Comparison of ENCODE assay signal across 18 mouse cellular contexts in the genomic region with DNA sequence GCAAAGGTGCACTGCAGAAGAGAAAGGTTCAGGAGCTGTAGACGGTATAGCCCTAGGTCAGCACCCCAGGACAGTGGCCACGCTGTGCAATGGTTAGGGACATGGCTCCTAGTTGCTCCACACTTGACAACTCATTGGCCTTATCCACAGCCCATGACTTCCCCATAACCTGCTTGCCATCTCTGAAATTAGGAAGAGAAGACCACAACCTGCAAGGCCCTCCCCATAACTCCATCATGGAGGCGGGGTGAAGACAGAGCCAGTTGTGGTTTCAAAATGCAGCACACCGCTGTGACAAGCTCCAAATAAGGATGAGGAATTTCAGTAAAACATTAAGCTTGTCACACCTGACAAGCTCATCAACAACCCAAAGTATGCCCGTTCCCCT. TPM values are rescaled to one million over a fixed set of nuclear protein-coding genes. Genes with fewer than 3 reads are reported as not detected.
DNase-seq lines count a peak whose midpoint lies in the region; ATAC-seq and TF ChIP-seq lines count a peak whose summit lies in the region.
"Had no signal": no experiment of that assay in that cellular context is flagged by ENCODE, and none has a peak within 500 bp of the region (broad histone marks: within the 10 kb centered on the region; RNA-seq: fewer than 3 reads in every experiment).

No protein-coding gene starts in this region.

- H3K36me3 ChIP-seq in liver, postnatal 0 days (replicated peaks; ENCODE audit: insufficient read depth, low read length), result no peaks in the 10 kb centered on the region
- no peaks in the 10 kb centered on the region for H3K36me3 ChIP-seq in liver, embryonic 12.5 days
- H3K36me3 ChIP-seq: embryonic facial prominence, embryonic 12.5 days; forebrain, embryonic 15.5 days; G1E; heart, embryonic 12.5 days; hindbrain, embryonic 12.5 days had no signal

- no peak overlapping the region for H3K4me2 ChIP-seq in liver, postnatal 0 days (ENCODE audit: low read depth, low read length)
- H3K4me2 ChIP-seq in liver, embryonic 12.5 days, result no peak overlapping the region
- H3K4me2 ChIP-seq: embryonic facial prominence, embryonic 12.5 days; forebrain, embryonic 15.5 days; heart, embryonic 12.5 days; hindbrain, embryonic 12.5 days had no signal

- no peaks in the 10 kb centered on the region for H3K27me3 ChIP-seq in liver, postnatal 0 days (ENCODE audit: insufficient read depth, low read length)
- peaks cover 32% of the 10 kb centered on the region for H3K27me3 ChIP-seq in liver, embryonic 12.5 days (replicated peaks)
- H3K27me3 ChIP-seq: embryonic facial prominence, embryonic 12.5 days; forebrain, embryonic 15.5 days; heart, embryonic 12.5 days; hindbrain, embryonic 12.5 days had no signal

- TF ChIP-seq CTCF in liver, postnatal 0 days (IDR thresholded peaks at IDR 0.05; ENCODE audit: low read depth), result no peak
- TF ChIP-seq CTCF in bone marrow, adult 2 months (IDR thresholded peaks at IDR 0.05; ENCODE audit: control insufficient read depth, insufficient read depth, low read length), result no peak

- no peak for TF ChIP-seq POLR2A in bone marrow, adult 2 months (IDR thresholded peaks at IDR 0.05; ENCODE audit: borderline replicate concordance, control insufficient read depth, low read depth, low read length)

- no peak for TF ChIP-seq EP300 in liver, postnatal 0 days (IDR thresholded peaks at IDR 0.05; ENCODE audit: low read depth)

- no peaks in the 10 kb centered on the region for H3K4me1 ChIP-seq in liver, postnatal 0 days (ENCODE audit: insufficient read depth)
- H3K4me1 ChIP-seq in liver, embryonic 12.5 days, result no peaks in the 10 kb centered on the region
- H3K4me1 ChIP-seq in bone marrow, adult 2 months (ENCODE audit: control insufficient read depth, insufficient read depth, low read length), result peaks cover 5% of the 10 kb centered on the region
- H3K4me1 ChIP-seq: embryonic facial prominence, embryonic 12.5 days; forebrain, embryonic 15.5 days; heart, embryonic 12.5 days; hindbrain, embryonic 12.5 days had no signal

- ATAC-seq in liver, postnatal 0 days, result 0 out of 2 replicates have a peak, but pooled peaks have one; percentile 31
- ATAC-seq in liver, embryonic 12.5 days, result no peak
- peak; percentile 42 to 46; a peak in 3 of 4 replicates for ATAC-seq in hematopoietic stem cell, adult 5-6 weeks (replicated peaks in 1 of 2; ENCODE audit: insufficient read depth in 1 of 2, low FRiP score in 2 of 2, low TSS enrichment in 1 of 2, low read depth in 1 of 2, poor library complexity in 2 of 2, severe bottlenecking in 2 of 2)
- ATAC-seq: forebrain, embryonic 15.5 days; hindbrain, postnatal 0 days had no signal

- no peak for DNase-seq in liver, postnatal 0 days
- no peak for DNase-seq in embryo, embryonic 10 days (ENCODE audit: low spot score)
- DNase-seq in cerebellum, adult 8-10 months, result no peak
- DNase-seq in heart, postnatal 4 days, result no peak
- DNase-seq: adrenal gland, postnatal 10 days; cerebellum, adult 18-20 months; cerebellum, postnatal 10 days; gastrocnemius, postnatal 10 days; heart, adult 2 months had no signal

- WGBS in liver, postnatal 0 days (ENCODE audit: insufficient replicate concordance), result 58% methylated on average over 5 of the region's 5 CpGs
- WGBS in liver, embryonic 12.5 days (ENCODE audit: insufficient replicate concordance), result 63% methylated on average over 5 of the region's 5 CpGs
- 34% methylated on average over 5 of the region's 5 CpGs for WGBS in bone marrow, adult 2 months

- no peak overlapping the region for H3K4me3 ChIP-seq in liver, postnatal 0 days (ENCODE audit: low read depth, low read length)
- no peak overlapping the region for H3K4me3 ChIP-seq in liver, embryonic 12.5 days
- no peak overlapping the region for H3K4me3 ChIP-seq in bone marrow, adult 2 months (replicated peaks; ENCODE audit: control insufficient read depth, low read depth, low read length)
- H3K4me3 ChIP-seq: embryonic facial prominence, embryonic 12.5 days; forebrain, embryonic 15.5 days; heart, adult 2 months; heart, embryonic 12.5 days; hindbrain, embryonic 12.5 days had no signal

- no peaks in the 10 kb centered on the region for H3K9me3 ChIP-seq in liver, postnatal 0 days (ENCODE audit: low read length)
- no peaks in the 10 kb centered on the region for H3K9me3 ChIP-seq in liver, embryonic 12.5 days (replicated peaks)
- H3K9me3 ChIP-seq: embryonic facial prominence, embryonic 12.5 days; forebrain, embryonic 15.5 days; G1E; heart, embryonic 12.5 days; hindbrain, embryonic 12.5 days had no signal

- 0 out of 2 replicates have a peak overlapping the region, but pooled peaks have one; percentile 31 for H3K27ac ChIP-seq in liver, postnatal 0 days (ENCODE audit: low read depth)
- no peak overlapping the region for H3K27ac ChIP-seq in liver, embryonic 12.5 days
- peak overlapping the region; percentile 2; the same call in 1 of the 2 replicates for H3K27ac ChIP-seq in bone marrow, adult 2 months (ENCODE audit: control insufficient read depth, insufficient read depth, low read depth, low read length, poor library complexity)
- H3K27ac ChIP-seq: embryonic facial prominence, embryonic 12.5 days; forebrain, embryonic 15.5 days; heart, adult 2 months; hindbrain, embryonic 12.5 days; hindbrain, postnatal 0 days had no signal

- H3K9ac ChIP-seq in liver, postnatal 0 days (replicated peaks), result no peak overlapping the region
- no peak overlapping the region for H3K9ac ChIP-seq in liver, embryonic 12.5 days
- H3K9ac ChIP-seq: embryonic facial prominence, embryonic 12.5 days; forebrain, embryonic 15.5 days; heart, embryonic 12.5 days; hindbrain, embryonic 12.5 days had no signal

RNA-seq across cellular contexts. Expression of a gene that starts 26.6 kb away (rescaled TPM):
- polyA plus RNA-seq in liver, postnatal 0 days (2015; fragmentation: Nextera tagmentation; extraction: Ambion mirVana), result 30.7 and 32.5 TPM in 2 replicates
- polyA plus RNA-seq in liver, embryonic 12.5 days (2016; fragmentation: Nextera tagmentation; extraction: Ambion mirVana), result 59.8 and 63.3 TPM in 2 replicates
- polyA plus RNA-seq in bone marrow, adult 2 months (2011; ENCODE audit: insufficient read depth, insufficient read length, low replicate concordance, missing spikeins), result 151 and 236 TPM in 2 replicates
- 2.2 and 2.4 TPM in 2 replicates for total RNA-seq in hematopoietic stem cell, adult 5-6 weeks (2017)
- total RNA-seq in heart, postnatal 4 days (2021), result 10 to 100 TPM; 17.9 to 51.7 TPM
